23 mouse cellular contexts compared by ENCODE assay signal in genomic region chr3:127361384-127361783, GRCm38 (mm10).
DNase-seq lines count a peak whose midpoint lies in the region; ATAC-seq and TF ChIP-seq lines count a peak whose summit lies in the region.
"Had no signal": no experiment of that assay in that cellular context is flagged by ENCODE, and none has a peak within 500 bp of the region (broad histone marks: within the 10 kb centered on the region; RNA-seq: fewer than 3 reads in every experiment).

No protein-coding gene starts in this region.

- WGBS in forebrain, embryonic 13.5 days: 22% methylated on average over 5 of the region's 5 CpGs
- 37% methylated on average over 5 of the region's 5 CpGs for WGBS in forebrain, embryonic 11.5 days
- WGBS in heart, postnatal 0 days: 69% methylated on average over 5 of the region's 5 CpGs
- WGBS in heart, embryonic 10.5 days: 72% methylated on average over 5 of the region's 5 CpGs
- 9% methylated on average over 5 of the region's 5 CpGs for WGBS in midbrain, embryonic 16.5 days
- WGBS in midbrain, postnatal 0 days: 23% methylated on average over 5 of the region's 5 CpGs

- no peak overlapping the region for H3K4me2 ChIP-seq in forebrain, embryonic 13.5 days
- H3K4me2 ChIP-seq in forebrain, embryonic 11.5 days (ENCODE audit: low read depth, low read length, severe bottlenecking): no peak overlapping the region
- no peak overlapping the region for H3K4me2 ChIP-seq in heart, postnatal 0 days (ENCODE audit: low read depth, low read length)
- H3K4me2 ChIP-seq in midbrain, embryonic 16.5 days (ENCODE audit: low read length): no peak overlapping the region
- H3K4me2 ChIP-seq in midbrain, postnatal 0 days (ENCODE audit: low read depth, low read length, poor library complexity, severe bottlenecking): no peak overlapping the region
- H3K4me2 ChIP-seq: embryonic facial prominence, embryonic 12.5 days; forebrain, embryonic 12.5 days; heart, embryonic 15.5 days; hindbrain, embryonic 12.5 days had no signal

- H3K9ac ChIP-seq in forebrain, embryonic 13.5 days: 0 out of 2 replicates have a peak overlapping the region, but pooled peaks have one; percentile 12
- no peak overlapping the region for H3K9ac ChIP-seq in forebrain, embryonic 11.5 days (ENCODE audit: low read length)
- H3K9ac ChIP-seq in heart, postnatal 0 days (replicated peaks; ENCODE audit: low read depth, low read length): no peak overlapping the region
- no peak overlapping the region for H3K9ac ChIP-seq in midbrain, embryonic 16.5 days (ENCODE audit: low read depth, low read length)
- no peak overlapping the region for H3K9ac ChIP-seq in midbrain, postnatal 0 days (replicated peaks; ENCODE audit: low read length, poor library complexity, severe bottlenecking)
- H3K9ac ChIP-seq: embryonic facial prominence, embryonic 12.5 days; forebrain, embryonic 12.5 days; forebrain, postnatal 0 days; heart, embryonic 15.5 days; hindbrain, embryonic 12.5 days had no signal

- no peaks in the 10 kb centered on the region for H3K9me3 ChIP-seq in forebrain, embryonic 13.5 days (replicated peaks)
- H3K9me3 ChIP-seq in forebrain, embryonic 11.5 days (ENCODE audit: control insufficient read depth, low read length): no peaks in the 10 kb centered on the region
- H3K9me3 ChIP-seq in heart, postnatal 0 days (replicated peaks; ENCODE audit: control insufficient read depth, low read length): no peaks in the 10 kb centered on the region
- no peaks in the 10 kb centered on the region for H3K9me3 ChIP-seq in heart, embryonic 10.5 days
- H3K9me3 ChIP-seq in midbrain, embryonic 16.5 days (replicated peaks; ENCODE audit: control insufficient read depth, low read length, poor library complexity, severe bottlenecking): no peaks in the 10 kb centered on the region
- no peaks in the 10 kb centered on the region for H3K9me3 ChIP-seq in midbrain, postnatal 0 days (ENCODE audit: low read length)
- H3K9me3 ChIP-seq: embryonic facial prominence, embryonic 12.5 days; forebrain, embryonic 12.5 days; G1E; heart, embryonic 15.5 days; hindbrain, embryonic 12.5 days had no signal

- H3K36me3 ChIP-seq in forebrain, embryonic 13.5 days (ENCODE audit: poor library complexity, severe bottlenecking): no peaks in the 10 kb centered on the region
- H3K36me3 ChIP-seq in forebrain, embryonic 11.5 days (ENCODE audit: control insufficient read depth, insufficient read depth, low read length): no peaks in the 10 kb centered on the region
- H3K36me3 ChIP-seq in heart, postnatal 0 days (replicated peaks; ENCODE audit: control insufficient read depth, insufficient read depth, low read length): no peaks in the 10 kb centered on the region
- H3K36me3 ChIP-seq in heart, embryonic 10.5 days: no peaks in the 10 kb centered on the region
- H3K36me3 ChIP-seq in midbrain, embryonic 16.5 days (ENCODE audit: control insufficient read depth, insufficient read depth, low read length): no peaks in the 10 kb centered on the region
- no peaks in the 10 kb centered on the region for H3K36me3 ChIP-seq in midbrain, postnatal 0 days (ENCODE audit: insufficient read depth, low read length)
- H3K36me3 ChIP-seq: embryonic facial prominence, embryonic 12.5 days; forebrain, embryonic 12.5 days; heart, embryonic 15.5 days; hindbrain, embryonic 12.5 days had no signal

- no peak for DNase-seq in forebrain, embryonic 11.5 days (ENCODE audit: low spot score)
- DNase-seq in heart, adult 18-20 months: peak; percentile 57 to 58
- DNase-seq in heart, postnatal 4 days: no peak
- no peak for DNase-seq in heart, postnatal 0 days (ENCODE audit: low spot score)
- no peak for DNase-seq in heart, embryonic 10.5 days (ENCODE audit: low spot score)
- no peak for DNase-seq in midbrain, postnatal 0 days (ENCODE audit: low spot score)
- DNase-seq: adrenal gland, adult 8-10 months; B cell, adult 2 months; cerebellum, adult 11-12 months; cerebellum, adult 9-10 months; cerebellum, postnatal 25 days; forebrain, postnatal 0 days; kidney, adult 11 months; kidney, adult 9 months had no signal

- no peak for TF ChIP-seq CTCF in heart, postnatal 0 days (IDR thresholded peaks at IDR 0.05; ENCODE audit: low read depth)
- no peak for TF ChIP-seq CTCF in midbrain, postnatal 0 days (IDR thresholded peaks at IDR 0.05)

- no peak for TF ChIP-seq EP300 in heart, postnatal 0 days (IDR thresholded peaks at IDR 0.05; ENCODE audit: low read depth)

- no peak overlapping the region for H3K4me3 ChIP-seq in forebrain, embryonic 13.5 days
- no peak overlapping the region for H3K4me3 ChIP-seq in forebrain, embryonic 11.5 days (ENCODE audit: low read depth, low read length)
- no peak overlapping the region for H3K4me3 ChIP-seq in heart, postnatal 0 days (ENCODE audit: low read depth, low read length)
- no peak overlapping the region for H3K4me3 ChIP-seq in heart, embryonic 10.5 days
- no peak overlapping the region for H3K4me3 ChIP-seq in midbrain, embryonic 16.5 days (ENCODE audit: low read depth, low read length)
- H3K4me3 ChIP-seq in midbrain, postnatal 0 days (ENCODE audit: low read depth, low read length): no peak overlapping the region
- H3K4me3 ChIP-seq: embryonic facial prominence, embryonic 12.5 days; forebrain, embryonic 12.5 days; heart, embryonic 15.5 days; hindbrain, embryonic 12.5 days had no signal

- H3K27me3 ChIP-seq in forebrain, embryonic 13.5 days: no peaks in the 10 kb centered on the region
- H3K27me3 ChIP-seq in forebrain, embryonic 11.5 days (ENCODE audit: control insufficient read depth, insufficient read depth, low read length): no peaks in the 10 kb centered on the region
- H3K27me3 ChIP-seq in heart, postnatal 0 days (ENCODE audit: control insufficient read depth, insufficient read depth, low read length): no peaks in the 10 kb centered on the region
- no peaks in the 10 kb centered on the region for H3K27me3 ChIP-seq in heart, embryonic 10.5 days (ENCODE audit: insufficient read depth, poor library complexity, severe bottlenecking)
- no peaks in the 10 kb centered on the region for H3K27me3 ChIP-seq in midbrain, embryonic 16.5 days (ENCODE audit: control insufficient read depth, insufficient read depth, low read depth, low read length)
- no peaks in the 10 kb centered on the region for H3K27me3 ChIP-seq in midbrain, postnatal 0 days (ENCODE audit: insufficient read depth, low read length)
- H3K27me3 ChIP-seq: embryonic facial prominence, embryonic 12.5 days; forebrain, embryonic 12.5 days; heart, embryonic 15.5 days; hindbrain, embryonic 12.5 days had no signal

- no peak overlapping the region for H3K27ac ChIP-seq in forebrain, embryonic 13.5 days
- H3K27ac ChIP-seq in forebrain, embryonic 11.5 days (ENCODE audit: low read depth, low read length): no peak overlapping the region
- H3K27ac ChIP-seq in heart, postnatal 0 days (ENCODE audit: low read depth): peak overlapping the region; percentile 47
- no peak overlapping the region for H3K27ac ChIP-seq in heart, embryonic 10.5 days
- H3K27ac ChIP-seq in midbrain, embryonic 16.5 days (ENCODE audit: low read length): peak overlapping the region; percentile 41; the same call in 1 of the 2 replicates
- H3K27ac ChIP-seq in midbrain, postnatal 0 days (ENCODE audit: low read depth, low read length): no peak overlapping the region
- H3K27ac ChIP-seq: embryonic facial prominence, embryonic 12.5 days; forebrain, embryonic 12.5 days; heart, embryonic 15.5 days; hindbrain, postnatal 0 days had no signal

- peaks cover 10% of the 10 kb centered on the region for H3K4me1 ChIP-seq in forebrain, embryonic 13.5 days
- H3K4me1 ChIP-seq in forebrain, embryonic 11.5 days (replicated peaks; ENCODE audit: control insufficient read depth, insufficient read depth, low read length): no peaks in the 10 kb centered on the region
- no peaks in the 10 kb centered on the region for H3K4me1 ChIP-seq in heart, postnatal 0 days (ENCODE audit: control insufficient read depth, insufficient read depth)
- H3K4me1 ChIP-seq in heart, embryonic 10.5 days: no peaks in the 10 kb centered on the region
- H3K4me1 ChIP-seq in midbrain, embryonic 16.5 days (ENCODE audit: control insufficient read depth, insufficient read depth, low read length): peaks cover 4% of the 10 kb centered on the region
- no peaks in the 10 kb centered on the region for H3K4me1 ChIP-seq in midbrain, postnatal 0 days (ENCODE audit: insufficient read depth, low read length)
- H3K4me1 ChIP-seq: embryonic facial prominence, embryonic 12.5 days; heart, embryonic 15.5 days; hindbrain, embryonic 12.5 days had no signal

- no peak for ATAC-seq in forebrain, embryonic 13.5 days
- ATAC-seq in forebrain, embryonic 11.5 days (replicated peaks; ENCODE audit: low FRiP score): no peak
- ATAC-seq in heart, postnatal 0 days (ENCODE audit: insufficient read depth, low read depth): no peak
- no peak for ATAC-seq in midbrain, embryonic 16.5 days
- ATAC-seq in midbrain, postnatal 0 days (ENCODE audit: low FRiP score): no peak
- ATAC-seq: CD4-positive, CD25-positive, alpha-beta regulatory T cell, adult 4 months; forebrain, postnatal 0 days; hindbrain, postnatal 0 days had no signal

Comparison
In these comparisons a context has a peak if more than half of its experiments do, and no peak if none do; other contexts are left out.
1. H3K27ac ChIP-seq: peak in heart, postnatal 0 days (single experiment) and midbrain, embryonic 16.5 days (single experiment); none in forebrain, embryonic 13.5 days (single experiment), forebrain, embryonic 11.5 days (single experiment), heart, embryonic 10.5 days (single experiment) and midbrain, postnatal 0 days (single experiment).
2. DNase-seq: peak in heart, adult 18-20 months (2 of 2); none in forebrain, embryonic 11.5 days (single experiment), heart, postnatal 4 days (single experiment), heart, postnatal 0 days (single experiment), heart, embryonic 10.5 days (single experiment) and midbrain, postnatal 0 days (single experiment).